Mouse (Mus musculus): ENCODE results near the gene Tjp1.
A peak's percentile ranks its signal among the peaks of the same experiment; 100 is the strongest.

The Tjp1 gene

DNA sequence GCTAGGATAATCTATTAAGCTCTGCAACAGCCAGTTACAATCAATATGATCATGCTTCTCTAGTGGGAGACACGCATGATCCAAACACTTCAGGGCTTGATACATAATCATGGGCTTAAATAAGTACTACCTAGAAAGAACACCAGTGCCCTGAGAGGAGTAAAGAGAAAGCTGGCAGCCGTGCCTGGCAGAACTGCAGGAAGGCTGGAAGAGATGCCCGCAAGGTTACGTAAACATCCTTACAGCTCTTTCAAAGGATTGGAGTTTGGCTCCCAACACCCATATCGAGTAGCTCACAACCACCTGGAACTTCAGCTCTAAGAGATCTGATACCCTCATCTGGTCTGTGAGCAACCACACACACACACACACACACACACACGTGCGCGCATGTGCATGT is 167.8 kb downstream of the Tjp1 start:
- no peak for DNase-seq (ENCODE audit: low read depth, low spot score)

DNA sequence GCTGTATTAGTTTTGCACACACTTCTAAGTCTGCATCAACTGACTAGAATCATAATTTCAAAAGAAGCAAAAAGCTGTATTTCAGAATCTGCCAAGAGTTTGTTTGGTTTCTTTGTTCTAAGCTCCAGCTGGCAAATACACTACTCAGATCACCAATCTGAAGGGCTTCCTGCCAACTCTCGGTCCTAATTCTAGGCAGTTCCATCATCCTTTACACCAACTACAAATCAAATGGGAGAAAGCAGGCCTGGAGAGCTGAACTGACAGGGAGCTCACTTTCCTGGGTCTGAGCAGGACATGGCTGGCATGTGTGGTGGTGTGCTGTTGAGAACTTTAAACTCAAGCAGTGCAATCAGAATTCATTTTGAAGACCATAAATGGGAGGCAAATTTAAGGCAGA is 170.0 kb downstream of the Tjp1 start:
- DNase-seq (ENCODE audit: low read depth, low spot score), result peak; percentile 14

DNA sequence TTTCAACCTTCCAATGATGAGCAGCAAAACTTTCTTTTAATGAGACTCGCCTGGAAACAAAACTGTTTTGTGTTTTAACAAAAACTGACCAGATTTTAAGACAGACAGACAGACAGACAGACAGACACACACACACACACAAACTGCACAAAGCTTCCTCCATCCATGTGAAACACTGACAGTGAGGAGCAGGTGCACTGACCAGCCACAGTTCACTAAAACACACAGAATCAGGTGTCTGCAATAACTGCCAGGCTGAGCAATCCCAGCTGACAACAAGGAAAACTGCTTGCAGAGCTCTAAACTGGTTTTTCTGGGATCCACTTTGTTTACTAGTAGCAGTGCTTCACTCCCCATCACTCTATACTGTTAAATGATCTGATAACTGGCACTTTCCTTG is 171.4 kb downstream of the Tjp1 start:
- no peak for DNase-seq (ENCODE audit: low read depth, low spot score)

DNA sequence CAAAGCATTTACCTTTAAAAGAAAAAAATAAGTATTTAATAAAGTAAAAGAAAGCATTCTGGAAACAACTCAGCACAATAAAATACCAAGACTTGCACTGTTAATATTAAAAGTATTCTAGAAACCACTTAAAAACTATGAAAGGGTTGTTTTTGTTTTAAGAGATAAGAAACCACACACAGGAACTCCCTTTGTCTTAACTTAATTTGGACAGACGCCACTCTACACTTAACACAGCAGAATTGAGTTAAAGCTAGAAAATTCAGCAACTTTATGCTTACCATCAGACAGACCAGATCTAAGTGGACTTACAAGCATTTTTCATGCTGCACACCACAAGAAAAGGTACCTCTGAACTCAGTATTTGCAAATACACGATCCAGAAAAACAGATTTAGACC is 172.7 kb downstream of the Tjp1 start:
- DNase-seq (ENCODE audit: low read depth, low spot score), result no peak

DNA sequence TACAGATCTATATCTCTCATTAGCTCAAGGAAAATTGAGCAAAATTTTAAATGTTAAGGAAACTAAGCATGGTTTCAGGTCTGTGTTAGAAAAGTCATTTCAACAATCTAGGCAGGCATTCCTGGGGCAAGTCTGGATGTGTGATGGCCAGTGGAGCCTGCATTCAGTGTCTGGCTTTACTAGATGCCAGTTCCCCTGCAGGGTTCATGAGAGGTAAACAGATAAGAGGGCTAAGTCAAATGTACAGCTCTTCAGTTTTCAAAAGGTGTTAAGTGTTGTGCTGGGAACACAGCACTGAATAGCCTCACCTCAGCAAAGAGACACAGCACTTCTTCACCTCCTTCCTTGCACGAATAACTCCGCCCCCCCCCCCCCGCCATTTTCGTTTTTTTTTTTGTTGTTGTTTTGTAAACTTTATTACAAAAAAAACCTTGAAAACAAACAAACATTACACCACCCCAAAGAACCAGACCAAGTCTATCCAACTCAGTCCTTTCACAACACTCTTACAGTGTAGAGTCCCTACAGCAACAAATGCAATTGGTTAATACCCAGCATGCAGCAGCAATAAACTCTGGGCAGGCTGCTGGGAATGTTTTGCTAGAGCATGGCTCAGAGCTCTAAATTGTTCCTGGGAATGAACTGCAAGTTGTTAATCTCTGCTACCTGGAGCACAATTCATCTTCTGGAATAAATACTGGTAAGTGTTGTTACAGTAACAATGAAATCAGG is 177.1 kb downstream of the Tjp1 start:
- no peak for DNase-seq (ENCODE audit: low read depth, low spot score)

DNA sequence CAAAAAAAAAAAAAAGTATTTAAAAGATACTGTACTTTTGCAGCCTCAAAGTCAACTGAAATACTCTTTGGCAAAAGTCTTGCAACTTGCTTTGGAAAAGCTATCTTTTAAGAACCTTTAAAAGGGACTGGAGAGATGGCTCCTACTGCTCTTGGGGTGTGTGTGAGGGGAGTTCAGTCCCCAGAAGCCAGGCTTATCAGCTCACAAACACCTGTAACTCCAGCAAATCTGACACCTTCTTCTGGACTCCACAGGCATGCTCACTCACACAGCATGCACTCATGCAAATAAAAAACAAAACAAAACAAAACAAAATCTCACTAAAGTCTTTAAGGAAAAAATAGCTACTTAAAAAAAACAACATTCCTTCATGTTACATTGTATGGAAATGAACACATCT is 179.0 kb downstream of the Tjp1 start:
- no peak for DNase-seq (ENCODE audit: low read depth, low spot score)

DNA sequence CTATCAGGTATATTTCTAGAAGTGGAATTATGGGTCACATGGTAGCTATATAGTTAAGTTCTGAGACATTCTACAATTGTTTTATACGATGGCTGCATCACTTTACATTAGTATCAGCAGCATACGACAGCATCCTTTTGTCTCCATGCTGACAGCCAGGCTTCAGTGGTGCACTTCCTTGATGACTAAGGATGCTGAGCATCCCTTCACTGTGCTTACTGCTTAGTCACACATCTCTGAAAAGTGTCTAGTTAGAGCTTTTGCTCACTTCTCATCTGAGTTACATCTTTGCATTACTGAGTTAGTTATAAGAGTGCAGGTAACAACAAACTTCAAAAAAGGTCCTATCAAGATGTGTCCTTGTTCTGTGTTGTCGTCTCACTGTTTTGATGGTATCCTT is 182.3 kb downstream of the Tjp1 start:
- DNase-seq (ENCODE audit: low read depth, low spot score), result no peak

DNA sequence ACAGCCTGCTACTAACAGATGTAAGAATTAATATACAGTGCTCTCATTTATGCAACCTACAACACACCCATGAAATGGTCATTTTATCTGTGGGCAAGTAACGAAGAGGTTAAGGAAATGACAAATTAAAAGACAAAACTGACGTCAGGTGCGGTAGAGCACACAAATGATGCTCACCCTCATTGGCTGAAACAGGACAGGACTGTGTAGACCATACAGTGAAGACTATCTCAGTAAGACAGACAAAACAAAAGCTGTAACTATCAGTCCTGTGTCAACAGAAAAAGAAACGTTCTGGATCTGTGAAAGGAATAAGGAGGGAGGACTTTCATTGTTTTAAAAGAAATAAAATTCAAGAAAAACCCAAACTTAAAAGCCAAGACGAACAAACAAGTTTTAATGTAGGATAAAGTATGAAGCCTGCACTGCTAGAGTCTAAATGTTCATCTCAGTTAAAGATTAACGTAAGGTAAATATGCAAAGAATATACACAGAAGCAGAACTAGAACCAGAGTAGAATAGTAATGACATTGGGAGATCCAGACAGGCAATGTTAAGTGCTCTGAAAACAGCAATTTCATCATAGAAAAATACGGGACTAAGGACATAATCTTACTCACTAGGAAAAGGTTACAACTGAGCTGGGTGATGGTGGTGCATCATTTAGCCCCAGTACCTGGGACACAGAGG is 189.9 kb downstream of the Tjp1 start:
- DNase-seq (ENCODE audit: low read depth, low spot score), result no peak

DNA sequence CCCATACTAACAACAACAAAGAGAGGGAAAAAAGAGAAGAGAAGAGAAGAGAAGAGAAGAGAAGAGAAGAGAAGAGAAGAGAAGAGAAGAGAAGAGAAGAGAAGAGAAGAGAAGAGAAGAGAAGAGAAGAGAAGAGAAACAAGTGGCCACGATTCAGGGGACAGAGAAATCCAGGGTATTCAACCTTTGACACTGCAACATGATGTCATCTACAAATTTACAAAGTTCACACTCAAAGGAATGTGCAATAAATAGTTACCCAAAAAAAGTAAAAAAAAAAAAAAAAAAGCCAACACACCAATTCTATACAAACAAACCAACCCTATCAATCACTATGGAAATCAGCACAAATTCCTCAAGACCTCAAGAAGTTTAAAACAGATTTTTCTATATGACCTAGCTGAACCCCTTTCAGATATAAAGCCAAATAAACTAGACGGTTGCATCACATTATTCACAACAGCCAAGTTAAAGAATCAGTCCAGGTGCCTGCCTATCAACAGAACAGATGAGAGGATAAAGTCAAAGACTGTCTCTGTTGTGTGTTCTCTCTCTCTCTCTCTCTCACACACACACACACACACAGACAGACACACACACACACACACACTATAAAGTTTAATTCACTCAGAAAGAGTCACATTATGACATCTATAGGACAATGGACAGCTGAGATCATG is 194.4 kb downstream of the Tjp1 start:
- no peak for DNase-seq (ENCODE audit: low read depth, low spot score)

DNA sequence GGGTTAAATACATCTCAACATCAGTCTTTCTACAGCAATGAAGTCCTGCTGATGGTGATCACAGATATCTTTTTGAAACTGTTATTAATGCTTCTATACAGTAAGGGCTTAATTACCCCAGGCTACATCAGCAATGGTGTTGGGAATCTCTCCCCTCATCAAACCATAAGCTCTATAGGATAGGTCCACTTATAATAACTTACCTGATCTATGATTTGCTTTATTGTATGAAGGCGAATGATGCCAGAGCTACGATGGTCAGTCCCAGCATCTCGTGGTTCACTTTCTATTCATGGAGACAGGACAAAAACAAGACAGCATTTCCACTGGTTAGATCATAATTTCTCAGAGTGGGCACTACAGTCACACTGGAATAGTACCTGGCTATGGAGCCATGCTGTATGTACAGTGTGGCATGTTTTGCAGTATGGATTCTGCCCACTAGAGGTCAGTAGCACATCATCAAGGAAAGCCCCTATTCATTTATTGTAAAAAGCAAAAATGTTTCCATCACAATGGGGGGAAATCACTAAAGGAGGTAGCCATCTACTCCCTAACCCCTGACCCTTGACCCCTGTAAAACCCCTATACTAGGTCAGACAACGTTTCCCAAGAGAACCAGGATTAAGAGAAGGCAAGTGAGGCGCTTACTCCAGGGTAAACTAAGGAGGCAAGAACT is 208.4 kb downstream of the Tjp1 start:
- DNase-seq (ENCODE audit: low read depth, low spot score), result peak; percentile 60

DNA sequence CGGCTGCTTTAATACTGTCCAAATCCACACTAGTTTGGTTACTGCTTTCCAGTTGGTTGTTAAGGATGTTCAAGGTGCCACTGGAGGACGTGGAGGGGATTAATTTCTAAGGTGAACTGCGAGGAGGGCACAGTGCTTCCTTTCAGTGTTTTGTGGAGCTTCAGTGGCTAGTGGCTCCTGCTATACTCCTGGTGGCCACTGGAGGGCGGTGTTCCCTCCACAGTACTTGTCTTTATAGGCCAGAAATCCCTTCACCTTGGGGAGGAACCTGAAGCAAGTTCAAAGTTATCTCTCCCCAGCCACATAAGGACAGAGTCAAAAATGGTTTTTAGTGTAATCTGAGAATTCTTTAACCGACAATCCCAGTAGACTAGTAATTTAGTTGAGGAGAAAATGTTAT is 210.2 kb downstream of the Tjp1 start:
- DNase-seq (ENCODE audit: low read depth, low spot score), result peak; percentile 35

DNA sequence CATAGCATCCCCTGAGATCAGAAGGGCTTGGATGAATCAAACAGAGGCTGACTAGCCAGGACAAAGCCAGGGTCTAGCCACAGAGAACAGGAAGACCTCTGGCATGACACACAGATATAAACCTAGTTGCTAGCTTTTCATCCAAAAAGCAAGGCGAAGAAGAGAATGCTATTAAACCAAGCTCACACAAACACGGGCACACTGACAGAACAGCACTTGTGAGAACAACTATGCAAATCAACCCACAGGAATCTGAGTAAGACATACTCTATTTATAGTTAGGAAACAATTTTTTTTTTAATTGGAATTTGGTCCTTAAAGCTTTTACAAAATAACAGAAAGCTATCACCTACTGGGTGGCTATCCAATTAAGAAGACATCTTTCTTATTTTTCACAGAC is 212.4 kb downstream of the Tjp1 start:
- DNase-seq (ENCODE audit: low read depth, low spot score), result no peak

DNA sequence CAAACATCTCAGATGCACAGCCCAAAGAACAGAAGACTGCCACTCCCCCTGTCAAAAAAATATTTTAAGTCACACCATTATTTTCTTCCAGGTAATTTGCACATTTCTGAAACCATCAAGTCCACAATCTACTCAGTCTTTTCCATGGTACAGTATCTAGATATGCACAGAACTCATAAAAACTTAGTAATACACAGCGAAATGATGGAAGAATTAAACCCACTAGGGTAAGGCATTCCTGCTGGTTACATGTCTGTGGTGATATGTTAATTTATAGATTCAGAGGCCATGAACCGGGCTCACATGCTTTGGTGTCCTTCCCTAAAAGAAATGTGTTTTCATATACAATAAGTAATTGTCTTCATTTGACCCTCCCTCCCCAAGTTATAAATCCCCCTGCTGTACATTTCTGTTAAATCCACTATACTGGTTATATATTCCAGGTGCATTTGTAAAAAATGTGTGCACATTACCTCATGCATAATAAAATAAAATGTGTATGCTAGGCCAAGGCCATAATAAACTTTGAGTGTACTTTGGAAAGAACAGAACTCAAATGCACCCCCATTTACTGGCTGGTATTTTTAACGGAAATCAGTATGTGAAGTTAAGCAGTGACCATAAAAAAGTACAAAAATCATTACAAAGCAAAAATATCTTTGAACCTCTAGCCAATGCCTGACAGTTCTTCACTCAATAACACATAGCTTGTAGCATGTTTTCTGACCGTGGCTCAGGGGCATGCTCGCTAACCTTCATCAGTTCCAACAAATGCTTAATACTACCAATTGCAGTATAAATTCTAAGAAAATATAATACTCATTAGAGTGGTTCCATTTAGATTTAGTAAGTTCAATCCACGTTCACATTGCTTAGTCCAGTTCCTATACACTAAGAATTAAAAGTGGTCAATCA is 230.6 kb downstream of the Tjp1 start:
- no peak for DNase-seq (ENCODE audit: low read depth, low spot score)

DNA sequence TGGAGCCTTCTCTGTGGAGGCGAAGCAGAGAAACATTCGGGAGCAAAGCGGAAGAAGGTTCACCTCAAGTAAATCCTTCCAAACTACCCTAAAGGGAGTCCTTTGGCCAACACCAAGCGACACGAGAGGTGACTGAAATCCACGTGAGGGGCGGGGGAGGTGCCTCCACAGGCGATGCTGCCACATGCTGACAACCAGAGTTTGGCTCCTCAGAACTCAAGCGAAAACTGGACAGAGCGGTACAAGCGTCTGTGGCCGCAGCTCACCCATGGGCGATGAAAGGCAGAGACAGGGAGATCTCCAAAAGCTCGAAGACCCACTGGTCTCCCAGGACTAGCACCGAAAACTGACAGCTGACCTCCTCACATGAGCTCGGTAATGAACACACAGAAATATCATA is 244.7 kb downstream of the Tjp1 start:
- DNase-seq (ENCODE audit: low read depth, low spot score), result no peak

DNA sequence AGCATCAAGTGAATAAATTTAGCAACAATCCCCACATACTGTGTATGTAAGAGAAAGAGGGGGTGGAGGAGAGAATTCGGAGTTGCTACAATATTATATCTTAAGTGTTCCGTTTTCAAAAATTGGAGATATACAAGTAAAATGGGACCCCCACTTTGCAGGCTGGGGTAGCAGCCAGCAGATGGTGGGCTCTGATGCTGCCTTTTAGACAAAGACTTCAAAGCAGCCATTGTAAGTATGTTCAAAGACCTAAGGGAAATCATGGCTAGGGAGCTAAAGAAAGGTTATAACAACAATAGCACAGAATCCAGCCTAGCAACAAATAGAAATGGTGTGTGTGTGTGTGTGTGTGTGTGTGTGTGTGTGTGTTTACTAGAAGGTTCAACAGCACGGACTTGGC is 245.6 kb downstream of the Tjp1 start:
- DNase-seq (ENCODE audit: low read depth, low spot score), result no peak

DNA sequence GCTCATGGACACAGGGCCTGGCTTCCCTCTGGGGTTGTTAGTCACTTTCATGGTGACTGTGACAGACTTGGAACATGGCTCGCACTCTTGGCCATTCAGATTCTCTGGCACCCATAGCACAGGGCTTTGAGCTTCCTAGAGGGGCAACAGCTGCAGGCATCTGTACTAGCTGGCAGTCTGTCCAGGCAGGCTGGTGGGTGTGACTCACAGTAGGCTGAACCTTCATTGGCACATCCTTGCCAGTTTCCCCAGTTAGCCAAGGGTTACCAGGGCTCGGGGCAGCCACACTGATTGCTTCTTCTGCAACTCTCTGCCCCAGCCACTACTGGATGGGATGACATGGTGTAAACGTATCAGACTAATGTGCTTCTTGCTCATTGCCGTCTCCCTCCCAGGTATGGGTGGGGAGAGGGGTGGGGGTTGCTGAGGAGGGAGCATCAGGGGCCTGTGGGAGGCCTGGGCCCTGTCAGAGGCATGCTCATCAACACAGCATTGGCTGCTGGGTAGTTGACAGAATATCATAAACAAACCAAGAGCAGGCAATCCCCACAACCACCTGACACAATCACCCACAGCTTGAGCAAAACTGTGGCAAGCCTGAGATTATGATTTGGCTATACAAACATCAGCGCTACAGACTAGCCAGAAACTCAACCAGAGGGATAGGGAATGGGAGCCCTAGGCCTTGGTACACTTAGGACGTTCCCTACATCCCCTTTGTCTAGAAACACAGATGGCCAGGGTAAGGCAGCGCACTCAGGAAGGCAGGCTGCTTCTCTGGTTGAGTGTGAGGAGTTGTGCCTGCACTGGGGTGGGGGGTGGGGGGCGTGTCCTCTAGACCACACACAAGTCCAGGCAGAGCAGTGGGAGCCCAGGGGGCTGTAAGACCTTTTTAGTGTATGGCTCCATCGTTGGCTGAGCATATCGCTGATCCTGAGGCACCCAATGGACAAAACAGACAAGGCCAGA is 246.4 kb downstream of the Tjp1 start:
- DNase-seq (ENCODE audit: low read depth, low spot score), result no peak

DNA sequence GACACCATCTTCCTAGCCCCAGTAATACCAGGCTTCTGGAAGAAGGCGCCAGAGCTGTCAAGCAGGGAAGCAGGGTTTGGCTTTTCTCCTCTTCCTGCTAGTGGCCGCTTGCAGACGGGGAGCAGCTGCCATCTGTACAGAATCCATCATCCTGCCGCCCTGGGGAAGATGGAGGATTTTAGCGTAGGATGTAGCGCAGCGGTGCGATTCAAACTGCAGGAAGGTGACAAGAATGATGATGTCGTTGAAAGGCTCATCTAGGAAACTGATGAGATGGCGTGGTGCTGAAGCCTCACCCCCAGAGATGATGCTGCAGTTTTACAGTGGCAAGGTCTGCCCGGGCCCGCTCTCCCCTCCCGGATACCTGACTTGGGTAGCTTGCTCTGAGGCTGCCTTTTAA is 248.3 kb downstream of the Tjp1 start:
- no peak for DNase-seq (ENCODE audit: low read depth, low spot score)

DNA sequence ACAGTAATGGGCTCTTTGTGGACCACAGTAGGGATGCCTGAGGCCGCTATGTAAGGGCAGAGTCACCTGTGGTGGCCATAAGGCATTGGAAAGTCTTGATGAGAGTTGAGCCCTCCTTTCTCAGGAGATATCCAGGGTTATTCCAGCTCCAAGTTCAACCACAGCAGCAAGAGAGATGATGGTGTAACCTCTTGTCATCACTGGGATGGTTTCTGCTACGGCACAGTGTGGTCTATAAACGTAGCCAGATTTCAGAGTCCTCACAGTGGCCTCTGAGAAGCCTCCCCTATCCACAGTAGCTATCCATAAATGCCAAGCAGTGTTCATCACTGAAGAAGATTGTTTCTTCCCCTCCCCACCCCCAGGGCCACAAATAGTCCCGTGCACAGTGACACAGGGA is 251.8 kb downstream of the Tjp1 start:
- DNase-seq (ENCODE audit: low read depth, low spot score), result no peak

DNA sequence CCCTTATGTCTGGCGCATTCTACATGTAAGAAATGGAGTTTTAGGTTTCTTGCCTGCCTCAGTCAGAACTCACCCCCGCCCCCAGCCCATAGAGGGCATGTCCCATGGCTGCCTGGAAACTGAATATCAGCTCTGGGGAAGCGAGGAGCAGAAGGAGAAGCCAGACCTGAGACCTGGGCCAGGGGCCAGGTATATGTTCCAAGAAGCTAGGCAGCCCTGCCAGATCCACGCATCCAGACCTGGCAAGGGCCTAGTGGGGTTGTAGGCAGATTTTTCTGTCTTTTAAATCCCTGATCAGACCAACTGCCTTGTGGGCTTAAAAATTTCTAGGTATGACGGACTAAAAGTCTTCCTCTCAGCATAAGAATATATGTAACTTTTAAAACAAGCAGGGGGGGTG is 253.4 kb downstream of the Tjp1 start:
- DNase-seq (ENCODE audit: low read depth, low spot score), result no peak

DNA sequence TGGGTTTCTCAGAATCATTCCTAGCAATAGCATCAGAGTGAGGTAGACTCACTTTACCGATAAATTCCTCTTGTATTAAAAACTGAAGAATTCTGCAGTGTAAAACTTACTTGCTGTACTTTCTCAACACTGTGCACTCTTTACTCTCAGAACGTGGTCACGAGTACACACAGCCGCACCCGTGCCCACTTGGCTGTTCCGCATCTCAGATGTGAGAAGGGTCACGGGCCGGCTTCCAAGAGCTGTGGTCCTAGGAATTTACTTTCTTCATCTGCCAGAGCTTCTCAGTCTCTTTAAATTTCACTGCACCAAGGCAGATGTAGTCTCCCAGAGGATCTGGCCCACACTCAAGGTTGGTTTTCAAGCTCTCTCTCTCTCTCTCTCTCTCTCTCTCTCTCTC is 277.9 kb downstream of the Tjp1 start:
- no peak for DNase-seq (ENCODE audit: low read depth, low spot score)
